Comparison of ENCODE assay signal across 27 mouse cellular contexts in genomic region chr6:101218197-101218596, GRCm38 (mm10).
DNase-seq lines count a peak whose midpoint lies in the region; ATAC-seq and TF ChIP-seq lines count a peak whose summit lies in the region.
"Had no signal": no experiment of that assay in that cellular context is flagged by ENCODE, and none has a peak within 500 bp of the region (broad histone marks: within the 10 kb centered on the region; RNA-seq: fewer than 3 reads in every experiment).

No protein-coding gene starts in this region.

- H3K9ac ChIP-seq in kidney, embryonic 16.5 days (replicated peaks; ENCODE audit: low read length): no peak overlapping the region
- no peak overlapping the region for H3K9ac ChIP-seq in liver, postnatal 0 days (replicated peaks)
- no peak overlapping the region for H3K9ac ChIP-seq in liver, embryonic 11.5 days (ENCODE audit: low read depth, low read length)
- no peak overlapping the region for H3K9ac ChIP-seq in embryonic facial prominence, embryonic 15.5 days
- H3K9ac ChIP-seq in limb, embryonic 14.5 days (ENCODE audit: low read depth, low read length, severe bottlenecking): no peak overlapping the region
- H3K9ac ChIP-seq: embryonic facial prominence, embryonic 13.5 days; forebrain, embryonic 13.5 days; hindbrain, embryonic 12.5 days; intestine, embryonic 15.5 days; liver, embryonic 13.5 days; midbrain, embryonic 13.5 days; neural tube, embryonic 13.5 days had no signal

- TF ChIP-seq EP300 in liver, postnatal 0 days (IDR thresholded peaks at IDR 0.05; ENCODE audit: low read depth): no peak

- no peak overlapping the region for H3K4me3 ChIP-seq in kidney, embryonic 16.5 days (ENCODE audit: low read length)
- no peak overlapping the region for H3K4me3 ChIP-seq in liver, postnatal 0 days (ENCODE audit: low read depth, low read length)
- H3K4me3 ChIP-seq in liver, embryonic 11.5 days (ENCODE audit: low read depth, low read length): no peak overlapping the region
- H3K4me3 ChIP-seq in embryonic facial prominence, embryonic 15.5 days (replicated peaks): no peak overlapping the region
- no peak overlapping the region for H3K4me3 ChIP-seq in limb, embryonic 14.5 days (replicated peaks; ENCODE audit: low read length)
- H3K4me3 ChIP-seq: embryonic facial prominence, embryonic 13.5 days; forebrain, embryonic 13.5 days; heart, embryonic 10.5 days; hindbrain, embryonic 12.5 days; intestine, embryonic 15.5 days; liver, embryonic 13.5 days; midbrain, embryonic 13.5 days; neural tube, embryonic 13.5 days had no signal

- no peak for TF ChIP-seq POLR2A in limb, embryonic 14.5 days (IDR thresholded peaks at IDR 0.05; ENCODE audit: borderline replicate concordance, extremely low read depth, insufficient read depth, insufficient read length)

- no peaks in the 10 kb centered on the region for H3K9me3 ChIP-seq in kidney, embryonic 16.5 days (ENCODE audit: low read length)
- H3K9me3 ChIP-seq in liver, postnatal 0 days (ENCODE audit: low read length): no peaks in the 10 kb centered on the region
- H3K9me3 ChIP-seq in liver, embryonic 11.5 days (ENCODE audit: control insufficient read depth, low read length): no peaks in the 10 kb centered on the region
- H3K9me3 ChIP-seq in embryonic facial prominence, embryonic 15.5 days (replicated peaks): no peaks in the 10 kb centered on the region
- H3K9me3 ChIP-seq in limb, embryonic 14.5 days (ENCODE audit: control insufficient read depth, low read length): no peaks in the 10 kb centered on the region
- H3K9me3 ChIP-seq: embryonic facial prominence, embryonic 13.5 days; forebrain, embryonic 13.5 days; heart, embryonic 10.5 days; hindbrain, embryonic 12.5 days; intestine, embryonic 15.5 days; liver, embryonic 13.5 days; midbrain, embryonic 13.5 days; neural tube, embryonic 13.5 days had no signal

- ATAC-seq in kidney, embryonic 16.5 days (ENCODE audit: low FRiP score, low TSS enrichment): peak; percentile 12; the same call in 1 of the 2 replicates
- ATAC-seq in liver, postnatal 0 days: no peak
- ATAC-seq in liver, embryonic 11.5 days (replicated peaks; ENCODE audit: low FRiP score): no peak
- 0 out of 2 replicates have a peak, but pooled peaks have one; percentile 29 for ATAC-seq in embryonic facial prominence, embryonic 15.5 days (ENCODE audit: insufficient number of reproducible peaks, low FRiP score, low TSS enrichment, low read depth)
- ATAC-seq in limb, embryonic 14.5 days (ENCODE audit: low FRiP score, low read depth): 0 out of 2 replicates have a peak, but pooled peaks have one; percentile 24
- ATAC-seq: CD4-positive, CD25-positive, alpha-beta regulatory T cell, adult 4 months; forebrain, embryonic 13.5 days; hindbrain, postnatal 0 days; intestine, embryonic 15.5 days; midbrain, embryonic 13.5 days had no signal

- no peak overlapping the region for H3K4me2 ChIP-seq in kidney, embryonic 16.5 days (replicated peaks; ENCODE audit: low read depth, low read length)
- no peak overlapping the region for H3K4me2 ChIP-seq in liver, postnatal 0 days (ENCODE audit: low read depth, low read length)
- H3K4me2 ChIP-seq in liver, embryonic 11.5 days: no peak overlapping the region
- H3K4me2 ChIP-seq in embryonic facial prominence, embryonic 15.5 days (replicated peaks): no peak overlapping the region
- H3K4me2 ChIP-seq in limb, embryonic 14.5 days (replicated peaks; ENCODE audit: low read depth, low read length, severe bottlenecking): no peak overlapping the region
- H3K4me2 ChIP-seq: embryonic facial prominence, embryonic 13.5 days; forebrain, embryonic 13.5 days; hindbrain, embryonic 12.5 days; intestine, embryonic 15.5 days; liver, embryonic 13.5 days; midbrain, embryonic 13.5 days; neural tube, embryonic 13.5 days had no signal

- no peak for DNase-seq in kidney, adult 8-10 months
- no peak for DNase-seq in liver, postnatal 0 days
- no peak for DNase-seq in liver, embryonic 11.5 days (ENCODE audit: low spot score)
- peak; percentile 42 for DNase-seq in limb, embryonic 14.5 days (ENCODE audit: low spot score)
- DNase-seq in adrenal gland, adult 8-10 months: no peak
- DNase-seq: adrenal gland, postnatal 25 days; cerebellum, adult 11-12 months; cerebellum, adult 9-11 months; gastrocnemius, postnatal 10 days; heart, postnatal 36 days; kidney, adult 9 months; liver, embryonic 13.5 days; right cerebral cortex, postnatal 4 days; thymus, adult 2 months; thymus, postnatal 36 days had no signal

- no peaks in the 10 kb centered on the region for H3K27me3 ChIP-seq in kidney, embryonic 16.5 days (ENCODE audit: insufficient read depth, low read length)
- H3K27me3 ChIP-seq in liver, postnatal 0 days (ENCODE audit: insufficient read depth, low read length): no peaks in the 10 kb centered on the region
- no peaks in the 10 kb centered on the region for H3K27me3 ChIP-seq in liver, embryonic 11.5 days (replicated peaks; ENCODE audit: control insufficient read depth, insufficient read depth, low read length)
- no peaks in the 10 kb centered on the region for H3K27me3 ChIP-seq in embryonic facial prominence, embryonic 15.5 days
- no peaks in the 10 kb centered on the region for H3K27me3 ChIP-seq in limb, embryonic 14.5 days (ENCODE audit: control insufficient read depth, insufficient read depth, low read length)
- H3K27me3 ChIP-seq: embryonic facial prominence, embryonic 13.5 days; forebrain, embryonic 13.5 days; hindbrain, embryonic 12.5 days; intestine, embryonic 15.5 days; liver, embryonic 13.5 days; midbrain, embryonic 13.5 days; neural tube, embryonic 13.5 days had no signal

- 54% methylated on average over 4 of the region's 4 CpGs for WGBS in kidney, embryonic 16.5 days
- WGBS in liver, postnatal 0 days (ENCODE audit: insufficient replicate concordance): 59% methylated on average over 4 of the region's 4 CpGs
- WGBS in liver, embryonic 11.5 days: 78% methylated on average over 4 of the region's 4 CpGs
- 56% methylated on average over 4 of the region's 4 CpGs for WGBS in embryonic facial prominence, embryonic 15.5 days
- 33% methylated on average over 4 of the region's 4 CpGs for WGBS in limb, embryonic 14.5 days

- peak overlapping the region; percentile 43 for H3K27ac ChIP-seq in kidney, embryonic 16.5 days (ENCODE audit: low read length)
- H3K27ac ChIP-seq in liver, postnatal 0 days (ENCODE audit: low read depth): peak overlapping the region; percentile 46; the same call in 1 of the 2 replicates
- no peak overlapping the region for H3K27ac ChIP-seq in liver, embryonic 11.5 days (ENCODE audit: low read depth, low read length)
- H3K27ac ChIP-seq in embryonic facial prominence, embryonic 15.5 days (replicated peaks): 0 out of 2 replicates have a peak overlapping the region, but pooled peaks have one; percentile 6
- no peak overlapping the region for H3K27ac ChIP-seq in limb, embryonic 14.5 days (replicated peaks; ENCODE audit: low read depth, low read length)
- H3K27ac ChIP-seq: embryonic facial prominence, embryonic 13.5 days; forebrain, embryonic 13.5 days; heart, embryonic 10.5 days; hindbrain, embryonic 12.5 days; hindbrain, postnatal 0 days; intestine, embryonic 15.5 days; liver, embryonic 13.5 days; midbrain, embryonic 13.5 days; neural tube, embryonic 13.5 days; stomach, postnatal 0 days had no signal

- H3K36me3 ChIP-seq in kidney, embryonic 16.5 days (ENCODE audit: insufficient read depth, low read length): no peaks in the 10 kb centered on the region
- no peaks in the 10 kb centered on the region for H3K36me3 ChIP-seq in liver, postnatal 0 days (replicated peaks; ENCODE audit: insufficient read depth, low read length)
- no peaks in the 10 kb centered on the region for H3K36me3 ChIP-seq in liver, embryonic 11.5 days (ENCODE audit: control insufficient read depth, insufficient read depth, low read length)
- no peaks in the 10 kb centered on the region for H3K36me3 ChIP-seq in embryonic facial prominence, embryonic 15.5 days
- no peaks in the 10 kb centered on the region for H3K36me3 ChIP-seq in limb, embryonic 14.5 days (ENCODE audit: control insufficient read depth, insufficient read depth, low read length)
- H3K36me3 ChIP-seq: embryonic facial prominence, embryonic 13.5 days; heart, embryonic 10.5 days; hindbrain, embryonic 12.5 days; intestine, embryonic 15.5 days; liver, embryonic 13.5 days; midbrain, embryonic 13.5 days; neural tube, embryonic 13.5 days had no signal

- H3K4me1 ChIP-seq in kidney, embryonic 16.5 days (ENCODE audit: insufficient read depth, low read length): peaks cover 20% of the 10 kb centered on the region
- H3K4me1 ChIP-seq in liver, postnatal 0 days (ENCODE audit: insufficient read depth): peaks cover 18% of the 10 kb centered on the region
- H3K4me1 ChIP-seq in liver, embryonic 11.5 days (replicated peaks; ENCODE audit: control insufficient read depth, insufficient read depth, low read length): no peaks in the 10 kb centered on the region
- H3K4me1 ChIP-seq in embryonic facial prominence, embryonic 15.5 days: 0 out of 2 replicates have a peak, but pooled peaks cover 6% of the 10 kb centered on the region
- H3K4me1 ChIP-seq in limb, embryonic 14.5 days (ENCODE audit: control insufficient read depth, insufficient read depth, low read length): peaks cover 18% of the 10 kb centered on the region; the same call in 1 of the 2 replicates
- H3K4me1 ChIP-seq: liver, embryonic 13.5 days had no signal

- TF ChIP-seq CTCF in liver, postnatal 0 days (IDR thresholded peaks at IDR 0.05; ENCODE audit: low read depth): no peak

Comparison
In these comparisons a context has a peak if more than half of its experiments do, and no peak if none do; other contexts are left out.
1. H3K27ac ChIP-seq: peak in kidney, embryonic 16.5 days (single experiment), liver, postnatal 0 days (single experiment) and embryonic facial prominence, embryonic 15.5 days (single experiment); none in liver, embryonic 11.5 days (single experiment) and limb, embryonic 14.5 days (single experiment).
2. ATAC-seq: peak in kidney, embryonic 16.5 days (single experiment), embryonic facial prominence, embryonic 15.5 days (single experiment) and limb, embryonic 14.5 days (single experiment); none in liver, postnatal 0 days (single experiment) and liver, embryonic 11.5 days (single experiment).